In genomic region chr12:102258522-102259112, GRCm38 (mm10) we compare ENCODE assay signal across 19 mouse cellular contexts. TPM values are rescaled to one million over a fixed set of nuclear protein-coding genes. Genes with fewer than 3 reads are reported as not detected.
DNase-seq lines count a peak whose midpoint lies in the region; ATAC-seq and TF ChIP-seq lines count a peak whose summit lies in the region.
"Had no signal": no experiment of that assay in that cellular context is flagged by ENCODE, and none has a peak within 500 bp of the region (broad histone marks: within the 10 kb centered on the region; RNA-seq: fewer than 3 reads in every experiment).

No protein-coding gene starts in this region.

- no peaks in the 10 kb centered on the region for H3K9me3 ChIP-seq in lung, embryonic 14.5 days (ENCODE audit: low read depth, low read length)
- H3K9me3 ChIP-seq in liver, embryonic 13.5 days (replicated peaks), result no peaks in the 10 kb centered on the region
- H3K9me3 ChIP-seq: embryonic facial prominence, embryonic 15.5 days; heart, embryonic 15.5 days; limb, embryonic 15.5 days had no signal

- no peak overlapping the region for H3K9ac ChIP-seq in lung, embryonic 14.5 days
- H3K9ac ChIP-seq in liver, embryonic 13.5 days, result no peak overlapping the region
- H3K9ac ChIP-seq: embryonic facial prominence, embryonic 15.5 days; heart, embryonic 15.5 days; limb, embryonic 15.5 days had no signal

- no peaks in the 10 kb centered on the region for H3K36me3 ChIP-seq in lung, embryonic 14.5 days (ENCODE audit: insufficient read depth)
- no peaks in the 10 kb centered on the region for H3K36me3 ChIP-seq in liver, embryonic 13.5 days
- H3K36me3 ChIP-seq in myocyte (ENCODE audit: control insufficient read depth, insufficient read depth), result no peaks in the 10 kb centered on the region
- H3K36me3 ChIP-seq: embryonic facial prominence, embryonic 15.5 days; heart, embryonic 15.5 days; limb, embryonic 15.5 days had no signal

- H3K27me3 ChIP-seq in lung, embryonic 14.5 days (ENCODE audit: insufficient read depth, low read length), result no peaks in the 10 kb centered on the region
- no peaks in the 10 kb centered on the region for H3K27me3 ChIP-seq in liver, embryonic 13.5 days
- H3K27me3 ChIP-seq in myocyte (ENCODE audit: control insufficient read depth, insufficient read depth, insufficient read length), result no peaks in the 10 kb centered on the region
- H3K27me3 ChIP-seq: embryonic facial prominence, embryonic 15.5 days; heart, embryonic 15.5 days; limb, embryonic 15.5 days had no signal

- no peak for TF ChIP-seq CTCF in lung, embryonic 14.5 days (IDR thresholded peaks at IDR 0.05; ENCODE audit: low read depth)
- no peak for TF ChIP-seq CTCF in lung, adult 2 months (IDR thresholded peaks at IDR 0.05; ENCODE audit: insufficient read depth, low read length)
- TF ChIP-seq CTCF in left cerebral cortex, adult 2 months (IDR thresholded peaks at IDR 0.05), result no peak

- intact Hi-C loops in left cerebral cortex, adult 2 months (cut with DNase I), result no loop called here

- H3K4me1 ChIP-seq in lung, embryonic 14.5 days (ENCODE audit: insufficient read depth), result peaks cover 10% of the 10 kb centered on the region
- H3K4me1 ChIP-seq in lung, adult 2 months (ENCODE audit: control insufficient read depth, insufficient read depth, low read length), result peaks cover 12% of the 10 kb centered on the region
- H3K4me1 ChIP-seq in liver, embryonic 13.5 days (replicated peaks), result peaks cover 15% of the 10 kb centered on the region

- 65% methylated on average over 3 of the region's 3 CpGs for WGBS in lung, embryonic 14.5 days
- 70% methylated on average over 3 of the region's 3 CpGs for WGBS in lung, adult 2 months
- WGBS in liver, embryonic 13.5 days (ENCODE audit: insufficient replicate concordance), result 20% methylated on average over 3 of the region's 3 CpGs

- no peak for TF ChIP-seq POLR2A in lung, adult 2 months (IDR thresholded peaks at IDR 0.05; ENCODE audit: borderline replicate concordance, extremely low read depth, low read depth, low read length)
- no peak for TF ChIP-seq POLR2A in myocyte (IDR thresholded peaks at IDR 0.05; ENCODE audit: insufficient read length, low read depth)

- no peaks in the 10 kb centered on the region for H3K79me2 ChIP-seq in myocyte (ENCODE audit: control insufficient read depth, insufficient read depth)

- H3K27ac ChIP-seq in lung, embryonic 14.5 days (ENCODE audit: low read depth), result no peak overlapping the region
- no peak overlapping the region for H3K27ac ChIP-seq in liver, embryonic 13.5 days
- H3K27ac ChIP-seq in left cerebral cortex, adult 2 months, result no peak overlapping the region
- H3K27ac ChIP-seq: embryonic facial prominence, embryonic 15.5 days; heart, adult 2 months; heart, embryonic 15.5 days; limb, embryonic 15.5 days had no signal

- no peak overlapping the region for H3ac ChIP-seq in myocyte (ENCODE audit: control insufficient read depth, insufficient read length)

- no peak overlapping the region for H3K4me2 ChIP-seq in lung, embryonic 14.5 days
- H3K4me2 ChIP-seq in liver, embryonic 13.5 days, result no peak overlapping the region
- no peak overlapping the region for H3K4me2 ChIP-seq in myocyte (ENCODE audit: low read depth)
- H3K4me2 ChIP-seq: embryonic facial prominence, embryonic 15.5 days; heart, embryonic 15.5 days; limb, embryonic 15.5 days had no signal

- DNase-seq in lung, embryonic 14.5 days, result peak; percentile 11
- DNase-seq in lung, adult 2 months, result no peak
- DNase-seq in c-Kit-positive CD71-positive TER-119-positive erythroid progenitor cells, embryonic 14.5 days (ENCODE audit: low spot score), result peak; percentile 4
- DNase-seq in liver, embryonic 13.5 days, result peak; percentile 11
- DNase-seq in frontal cortex, postnatal 36 days (ENCODE audit: low spot score in 2 of 2), result no peak
- DNase-seq in thymus, adult 18-20 months, result no peak
- no peak for DNase-seq in left cerebral cortex, adult 2 months (ENCODE audit: extremely low spot score in 1 of 2, low spot score in 2 of 2)
- DNase-seq: adrenal gland, postnatal 14 days; cerebellum, adult 8-10 months; gastrocnemius, postnatal 10 days; heart, adult 2 months; kidney, adult 2 months; kidney, postnatal 14 days; lung, postnatal 10 days; thymus, postnatal 4 days had no signal

- no peak overlapping the region for H3K4me3 ChIP-seq in lung, embryonic 14.5 days (ENCODE audit: low read depth, low read length)
- H3K4me3 ChIP-seq in lung, adult 2 months (replicated peaks; ENCODE audit: extremely low read depth, low read depth, low read length), result no peak overlapping the region
- H3K4me3 ChIP-seq in liver, embryonic 13.5 days (replicated peaks), result no peak overlapping the region
- no peak overlapping the region for H3K4me3 ChIP-seq in myocyte
- H3K4me3 ChIP-seq in left cerebral cortex, adult 2 months, result no peak overlapping the region
- H3K4me3 ChIP-seq: embryonic facial prominence, embryonic 15.5 days; heart, adult 2 months; heart, embryonic 15.5 days; limb, embryonic 15.5 days had no signal

- no peak for ATAC-seq in lung, embryonic 14.5 days (ENCODE audit: insufficient read depth)
- ATAC-seq in liver, embryonic 13.5 days (ENCODE audit: low read depth), result peak; percentile 71

TF ChIP-seq in myocyte, 11 proteins besides CTCF, POLR2A, EP300 and RAD21:
- no peak for TF ChIP-seq TCF3 (IDR thresholded peaks at IDR 0.05; ENCODE audit: insufficient read length, low read depth)
- no peak for TF ChIP-seq TCF12 (IDR thresholded peaks at IDR 0.05; ENCODE audit: insufficient read depth, poor library complexity, severe bottlenecking)
- TF ChIP-seq MAX (IDR thresholded peaks at IDR 0.05; ENCODE audit: low read depth), result no peak
- TF ChIP-seq MYOD1 (IDR thresholded peaks at IDR 0.05; ENCODE audit: control insufficient read depth in 1 of 3, insufficient read length in 2 of 3, low read depth in 2 of 3), result peak in 2 of 3 experiments; percentile 55 to 72
- no peak for TF ChIP-seq CEBPB (IDR thresholded peaks at IDR 0.05; ENCODE audit: insufficient read depth, poor library complexity, severe bottlenecking)
- TF ChIP-seq MYOG (IDR thresholded peaks at IDR 0.05; ENCODE audit: control insufficient read depth in 1 of 3, insufficient read depth in 1 of 3, insufficient read length in 2 of 3, low read depth in 2 of 3), result no peak
TF ChIP-seq in myocyte: peak in this region for 1.

RNA-seq across cellular contexts. Expression of gene Rin3, which starts 24.2 kb away (rescaled TPM):
- polyA plus RNA-seq in lung, embryonic 14.5 days (2014; fragmentation: Nextera tagmentation; extraction: Ambion mirVana), result 14.3 and 15.4 TPM in 2 replicates
- polyA plus RNA-seq in lung, adult 2 months (2012; rRNA removed), result 40.9 and 41.5 TPM in 2 replicates
- polyA plus RNA-seq in liver, embryonic 13.5 days (2015; fragmentation: Nextera tagmentation; extraction: Ambion mirVana), result 5.7 and 5.9 TPM in 2 replicates
- polyA plus RNA-seq in myocyte (2012; fragmentation: generic; extraction: Trizol), result 23.4 TPM
- 1 to 10 TPM; 3.8 to 5.9 TPM for total RNA-seq in left cerebral cortex, adult 2 months (2021)

Comparison
In these comparisons a context has a peak if more than half of its experiments do, and no peak if none do; other contexts are left out.
1. DNase-seq: peak in lung, embryonic 14.5 days (single experiment), c-Kit-positive CD71-positive TER-119-positive erythroid progenitor cells, embryonic 14.5 days (single experiment) and liver, embryonic 13.5 days (single experiment); none in lung, adult 2 months (single experiment), frontal cortex, postnatal 36 days (0 of 2), thymus, adult 18-20 months (0 of 2) and left cerebral cortex, adult 2 months (0 of 2).